ENCODE assay signal across 14 mouse cellular contexts in the genomic region with DNA sequence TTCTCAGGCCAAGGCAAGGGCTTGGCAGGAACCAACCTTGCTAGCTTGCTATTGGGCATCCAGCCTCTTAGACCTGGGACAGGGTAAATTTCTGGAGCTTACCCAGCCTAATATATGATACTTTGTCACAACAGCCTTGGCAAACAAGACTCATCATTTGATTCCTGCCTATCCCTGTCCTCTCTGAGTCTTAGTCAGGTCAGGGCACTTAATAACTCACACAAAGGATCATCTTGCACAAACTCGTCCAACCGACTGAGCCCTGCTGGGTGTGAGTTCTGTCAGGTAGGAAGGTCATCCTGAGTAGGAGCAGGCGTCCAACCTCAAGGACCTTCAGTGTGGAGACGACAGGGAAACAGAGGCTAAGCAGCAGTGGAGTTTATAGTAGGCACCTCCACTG.
"Had no signal": no experiment of that assay in that cellular context is flagged by ENCODE, and none has a peak within 500 bp of the region (broad histone marks: within the 10 kb centered on the region; RNA-seq: fewer than 3 reads in every experiment).

No protein-coding gene starts in this region.

- H3K4me3 ChIP-seq: layer of hippocampus, adult 2 months; liver, embryonic 13.5 days had no signal

- H3K36me3 ChIP-seq: liver, embryonic 13.5 days had no signal

- H3K27ac ChIP-seq: kidney, postnatal 0 days; layer of hippocampus, adult 2 months; liver, embryonic 13.5 days; stomach, postnatal 0 days had no signal

- DNase-seq: kidney, postnatal 25 days; layer of hippocampus, adult 9-11 months; liver, embryonic 13.5 days; lung, adult 2 months; lung, postnatal 14 days; lung, postnatal 4 days; midbrain, embryonic 14.5 days; thymus, adult 2 months; thymus, postnatal 14 days; thymus, postnatal 4 days had no signal

- H3K4me2 ChIP-seq: liver, embryonic 13.5 days; midbrain, embryonic 11.5 days had no signal

- H3K27me3 ChIP-seq: liver, embryonic 13.5 days had no signal

- H3K9me3 ChIP-seq: liver, embryonic 13.5 days had no signal

- H3K9ac ChIP-seq: liver, embryonic 13.5 days had no signal
